Comparison of ENCODE assay signal across 8 mouse cellular contexts in the genomic region with DNA sequence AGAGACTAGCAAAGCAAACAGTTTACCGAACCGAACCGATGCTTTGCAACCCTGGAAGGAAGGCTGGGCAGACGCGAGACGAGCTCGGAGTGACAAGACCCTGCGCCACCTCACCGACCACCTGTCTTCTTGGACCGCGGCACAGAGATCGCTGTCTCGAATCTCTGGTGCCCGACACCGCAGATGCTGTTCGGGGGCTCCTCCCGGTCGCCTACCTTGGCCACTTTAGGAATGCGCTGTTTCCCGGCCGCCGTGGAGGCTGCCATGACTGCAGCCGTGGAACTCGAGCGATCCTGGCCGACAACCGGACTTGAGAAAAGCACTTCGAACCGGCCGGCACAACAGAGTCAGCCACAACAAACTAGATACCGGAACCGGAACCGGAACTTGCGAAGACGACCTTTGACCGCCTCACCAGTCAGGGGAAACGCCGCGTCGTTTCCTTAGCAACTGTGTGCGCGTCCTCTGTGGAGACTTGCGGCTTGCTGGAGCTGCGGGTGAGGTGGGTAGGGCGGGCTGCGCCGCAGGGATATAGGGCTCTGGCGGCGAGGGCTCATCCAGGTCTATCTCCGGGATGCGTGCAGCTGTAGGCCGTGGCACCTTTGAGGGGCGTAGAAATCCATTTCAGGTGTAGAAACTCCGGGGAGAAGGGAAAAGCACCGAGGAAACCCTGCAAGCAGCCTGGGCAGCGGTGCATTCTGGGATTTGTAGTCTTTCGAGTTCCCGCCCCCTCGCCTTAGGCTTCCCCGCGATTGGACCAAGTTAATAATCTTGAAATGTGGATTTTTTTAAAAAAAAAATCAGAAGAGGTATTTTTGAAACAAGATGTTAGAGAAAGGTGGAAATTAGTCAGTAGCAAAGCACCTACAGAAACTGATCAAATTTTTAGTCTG. TPM values are rescaled to one million over a fixed set of nuclear protein-coding genes. Genes with fewer than 3 reads are reported as not detected.
DNase-seq lines count a peak whose midpoint lies in the region; ATAC-seq lines count a peak whose summit lies in the region.

A gene (plus strand): TSS at position 446 of the 893 bp plus-strand sequence.
A gene (minus strand): TSS at position 676 of the 893 bp plus-strand sequence.

- H3K27ac ChIP-seq in brown adipose tissue, adult 24 weeks (replicated peaks; ENCODE audit: low read depth, low read length), result peak within 1 kb of the TSS; percentile 33
- H3K27ac ChIP-seq in heart, embryonic 13.5 days (replicated peaks), result 0 out of 2 replicates have a peak within 1 kb of the TSS, but pooled peaks have one; percentile 20
- H3K27ac ChIP-seq in liver, embryonic 12.5 days, result peak within 1 kb of the TSS; percentile 63
- H3K27ac ChIP-seq in stomach, embryonic 15.5 days, result no peak within 1 kb of the TSS

- H3K4me1 ChIP-seq in brown adipose tissue, adult 24 weeks (ENCODE audit: control insufficient read depth, insufficient read depth, insufficient read length, low read length), result no peaks in the 10 kb centered on the region
- peaks cover 15% of the 10 kb centered on the region for H3K4me1 ChIP-seq in heart, embryonic 13.5 days
- peaks cover 16% of the 10 kb centered on the region for H3K4me1 ChIP-seq in liver, embryonic 12.5 days
- peaks cover 7% of the 10 kb centered on the region for H3K4me1 ChIP-seq in stomach, embryonic 15.5 days

- H3K9me3 ChIP-seq in heart, embryonic 13.5 days, result no peaks in the 10 kb centered on the region
- no peaks in the 10 kb centered on the region for H3K9me3 ChIP-seq in liver, embryonic 12.5 days (replicated peaks)
- H3K9me3 ChIP-seq in stomach, embryonic 15.5 days, result no peaks in the 10 kb centered on the region

- peak; percentile 95 for ATAC-seq in heart, embryonic 13.5 days (ENCODE audit: extremely low read depth, insufficient number of reproducible peaks, low FRiP score, low TSS enrichment)
- ATAC-seq in liver, embryonic 12.5 days, result peak; percentile 97
- ATAC-seq in stomach, embryonic 15.5 days (ENCODE audit: insufficient read depth, low FRiP score, low read depth), result peak; percentile 97

- 0 out of 2 replicates have a peak, but pooled peaks cover 3% of the 10 kb centered on the region for H3K27me3 ChIP-seq in heart, embryonic 13.5 days (replicated peaks)
- H3K27me3 ChIP-seq in liver, embryonic 12.5 days (replicated peaks), result peaks cover 10% of the 10 kb centered on the region; the same call in 1 of the 2 replicates
- no peaks in the 10 kb centered on the region for H3K27me3 ChIP-seq in stomach, embryonic 15.5 days (replicated peaks)

- peak; percentile 97 for DNase-seq in CD4-positive, CD25-positive, alpha-beta regulatory T cell, adult 2 months (ENCODE audit: low read depth, low spot score)
- peak; percentile 46 for DNase-seq in fat pad, adult 2 months (ENCODE audit: extremely low read depth, low read depth, low spot score)
- peak; percentile 97 for DNase-seq in kidney, postnatal 10 days
- DNase-seq in natural killer cell, adult 2 months (ENCODE audit: low spot score in 2 of 2), result peak; percentile 94

- H3K9ac ChIP-seq in heart, embryonic 13.5 days, result peak within 1 kb of the TSS; percentile 91
- peak within 1 kb of the TSS; percentile 81 for H3K9ac ChIP-seq in liver, embryonic 12.5 days
- H3K9ac ChIP-seq in stomach, embryonic 15.5 days, result peak within 1 kb of the TSS; percentile 43

- H3K4me2 ChIP-seq in heart, embryonic 13.5 days, result peak within 1 kb of the TSS; percentile 95
- peak within 1 kb of the TSS; percentile 73 for H3K4me2 ChIP-seq in liver, embryonic 12.5 days
- H3K4me2 ChIP-seq in stomach, embryonic 15.5 days, result peak within 1 kb of the TSS; percentile 71

- peak within 1 kb of the TSS; percentile 96 for H3K4me3 ChIP-seq in brown adipose tissue, adult 24 weeks (ENCODE audit: insufficient read depth, low read depth, low read length)
- peak within 1 kb of the TSS; percentile 95 for H3K4me3 ChIP-seq in heart, embryonic 13.5 days
- H3K4me3 ChIP-seq in liver, embryonic 12.5 days, result peak within 1 kb of the TSS; percentile 94
- H3K4me3 ChIP-seq in stomach, embryonic 15.5 days (replicated peaks), result peak within 1 kb of the TSS; percentile 72

- under 1% methylated on average over 61 of the region's 61 CpGs for WGBS in heart, embryonic 13.5 days
- WGBS in liver, embryonic 12.5 days (ENCODE audit: insufficient replicate concordance), result under 1% methylated on average over 61 of the region's 61 CpGs
- WGBS in stomach, embryonic 15.5 days, result under 1% methylated on average over 61 of the region's 61 CpGs

- H3K36me3 ChIP-seq in heart, embryonic 13.5 days, result peaks cover 31% of the 10 kb centered on the region
- peaks cover 30% of the 10 kb centered on the region for H3K36me3 ChIP-seq in liver, embryonic 12.5 days
- H3K36me3 ChIP-seq in stomach, embryonic 15.5 days, result 0 out of 2 replicates have a peak, but pooled peaks cover 5% of the 10 kb centered on the region

RNA-seq across cellular contexts. Expression of the first gene that starts in this region (rescaled TPM):
- polyA plus RNA-seq in brown adipose tissue, adult 24 weeks (2012; ENCODE audit: insufficient read depth, insufficient read length, missing spikeins), result not detected in 2 replicates
- polyA plus RNA-seq in heart, embryonic 13.5 days (2015; fragmentation: Nextera tagmentation; extraction: Ambion mirVana), result 0.71 and 1.6 TPM in 2 replicates
- not detected in 2 replicates for polyA plus RNA-seq in liver, embryonic 12.5 days (2016; fragmentation: Nextera tagmentation; extraction: Ambion mirVana)
- 0.66 and 1.7 TPM in 2 replicates for polyA plus RNA-seq in stomach, embryonic 15.5 days (2015; fragmentation: Nextera tagmentation; extraction: Ambion mirVana)

RNA-seq across cellular contexts. Expression of the second gene that starts in this region (rescaled TPM):
- polyA plus RNA-seq in brown adipose tissue, adult 24 weeks (2012; ENCODE audit: insufficient read depth, insufficient read length, missing spikeins), result 11.1 and 13.2 TPM in 2 replicates
- polyA plus RNA-seq in heart, embryonic 13.5 days (2015; fragmentation: Nextera tagmentation; extraction: Ambion mirVana), result 15.3 and 16.3 TPM in 2 replicates
- 24.7 TPM in 2 replicates for polyA plus RNA-seq in liver, embryonic 12.5 days (2016; fragmentation: Nextera tagmentation; extraction: Ambion mirVana)
- 19.9 and 20.9 TPM in 2 replicates for polyA plus RNA-seq in stomach, embryonic 15.5 days (2015; fragmentation: Nextera tagmentation; extraction: Ambion mirVana)

Comparison
In these comparisons a context has a peak if more than half of its experiments do, and no peak if none do; other contexts are left out.
1. DNase-seq: peak in every context shown above with its lines; median percentile 97 in CD4-positive, CD25-positive, alpha-beta regulatory T cell, adult 2 months; 97 in kidney, postnatal 10 days; 94 in natural killer cell, adult 2 months; 46 in fat pad, adult 2 months.